Mouse (Mus musculus): Measurements from ENCODE around the gene Col6a3.

DNA sequence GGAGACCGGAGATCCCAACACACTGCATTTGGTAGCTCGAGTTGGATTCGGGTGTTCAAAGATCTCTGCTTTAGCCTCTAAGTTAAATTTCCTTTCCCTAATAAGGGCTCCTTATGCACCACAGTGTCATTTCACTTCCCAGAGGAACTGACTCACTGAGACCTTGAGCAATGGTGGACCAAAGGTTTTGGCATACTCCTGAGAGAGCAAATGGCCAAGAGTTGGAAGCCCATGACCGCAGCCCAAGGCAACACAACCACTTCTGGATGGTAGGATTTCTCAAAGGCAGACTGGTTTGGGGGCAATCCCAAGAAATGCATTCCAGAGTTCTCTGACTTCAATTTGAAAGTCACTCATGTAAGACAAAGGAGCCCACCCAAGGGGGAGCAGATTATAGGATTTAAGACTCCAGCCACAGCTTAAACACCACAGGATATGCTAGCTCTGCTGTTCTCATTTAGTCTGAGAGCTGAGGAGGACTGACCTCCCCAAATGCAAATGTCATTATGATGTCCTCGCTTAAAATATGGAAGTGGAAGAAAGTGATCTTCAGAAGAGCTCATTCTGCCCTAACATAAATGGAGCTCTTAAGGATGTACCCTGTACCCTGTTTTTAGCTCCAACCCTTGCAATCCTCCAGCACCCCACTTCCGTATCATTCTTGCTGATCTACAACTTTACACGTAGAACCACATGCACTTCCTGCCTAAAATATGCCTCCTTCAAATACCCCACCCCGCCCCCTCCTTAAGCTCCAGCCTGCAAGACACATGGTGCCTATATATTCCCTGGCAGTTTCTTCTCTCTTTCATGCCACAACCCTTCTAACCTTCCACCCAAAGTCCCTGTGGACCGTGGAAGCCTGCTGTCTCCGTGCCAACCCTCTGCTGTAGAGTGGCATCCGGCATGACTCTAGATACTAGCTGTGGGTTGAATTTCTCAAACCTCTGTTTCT is 103.3 kb downstream of the Col6a3 start:
- TF ChIP-seq CTCF (IDR thresholded peaks at IDR 0.05; ENCODE audit: extremely low read depth, insufficient read length, insufficient replicate concordance, low read depth, low read length) (no peak), POLR2A (IDR thresholded peaks at IDR 0.05; ENCODE audit: low read depth, low read length) (no peak)

Data from small intestine, adult 2 months (tissue).